Mouse (Mus musculus): ENCODE data around the gene Telo2. TPM values are rescaled to one million over a fixed set of nuclear protein-coding genes. Genes with fewer than 3 reads are reported as not detected.

Telo2 gene
- polyA plus RNA-seq, 1 experiment: 10.1 TPM

DNA sequence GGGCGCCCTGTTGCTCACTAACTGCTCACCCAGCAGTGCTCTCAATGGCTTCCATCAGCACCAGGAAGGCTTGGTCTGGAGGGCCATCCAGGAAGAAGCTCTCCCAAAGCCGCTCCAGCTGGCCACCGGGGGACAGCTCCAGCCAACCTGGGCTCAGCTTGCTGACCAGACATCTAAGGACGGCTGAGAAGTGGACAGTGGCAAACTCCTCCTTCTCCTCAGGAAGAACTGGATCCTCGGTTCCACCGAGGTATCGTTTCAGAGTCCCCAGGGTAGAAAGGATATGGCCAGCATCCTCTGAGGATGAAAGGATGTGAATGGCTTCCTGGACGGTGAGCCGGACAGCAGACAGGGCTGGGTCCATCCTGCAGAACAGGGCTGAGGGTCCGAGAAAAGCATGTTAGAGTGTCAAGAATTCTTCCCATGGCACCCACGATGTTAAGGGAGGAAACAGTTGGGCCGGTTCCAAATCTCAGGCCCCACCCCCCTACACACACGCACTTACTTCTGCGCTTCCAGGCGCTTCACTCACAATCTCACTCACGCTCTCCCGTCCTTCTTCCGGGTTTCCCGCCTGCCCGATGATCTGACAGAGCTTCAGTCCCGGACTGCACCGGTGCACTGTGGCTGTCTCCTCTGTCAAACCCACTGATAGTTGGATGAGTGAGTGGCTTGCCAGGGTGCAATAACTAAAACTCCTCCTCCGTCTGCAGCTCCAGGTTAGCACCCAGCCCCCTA lies 690 bp downstream of the Telo2 start:
- peak overlapping the region; percentile 95 for H3K27ac ChIP-seq (replicated peaks; ENCODE audit: low read depth, low read length)
- peak overlapping the region; percentile 62 for H3K4me3 ChIP-seq (ENCODE audit: insufficient read depth, low read depth, low read length)
- H3K4me1 ChIP-seq (ENCODE audit: control insufficient read depth, insufficient read depth, insufficient read length, low read length): 0 out of 2 replicates have a peak, but pooled peaks cover 5% of the 10 kb centered on the region

DNA sequence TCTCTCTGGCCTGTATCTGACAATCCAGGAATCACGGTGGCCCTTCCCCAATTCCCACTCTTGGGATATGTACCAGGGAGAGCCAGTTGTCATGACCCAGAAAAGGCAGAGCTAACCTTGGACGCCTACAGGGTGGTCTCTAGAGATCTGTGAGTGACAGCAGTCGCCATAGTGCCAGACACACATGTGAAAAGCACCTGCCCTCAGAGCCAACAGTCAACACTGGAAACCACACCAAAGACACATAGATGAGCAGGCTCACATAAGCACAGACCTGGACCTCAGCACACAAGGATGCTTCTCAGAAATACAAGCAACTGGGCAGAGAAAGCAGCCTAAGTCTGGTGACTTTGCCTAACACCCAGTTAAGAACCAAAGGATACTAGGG lies 3.4 kb downstream of the Telo2 start:
- peak overlapping the region; percentile 43 for H3K27ac ChIP-seq (replicated peaks; ENCODE audit: low read depth, low read length)
- H3K4me1 ChIP-seq (ENCODE audit: control insufficient read depth, insufficient read depth, insufficient read length, low read length): 0 out of 2 replicates have a peak, but pooled peaks cover 5% of the 10 kb centered on the region
- no peak overlapping the region for H3K4me3 ChIP-seq (ENCODE audit: insufficient read depth, low read depth, low read length)

DNA sequence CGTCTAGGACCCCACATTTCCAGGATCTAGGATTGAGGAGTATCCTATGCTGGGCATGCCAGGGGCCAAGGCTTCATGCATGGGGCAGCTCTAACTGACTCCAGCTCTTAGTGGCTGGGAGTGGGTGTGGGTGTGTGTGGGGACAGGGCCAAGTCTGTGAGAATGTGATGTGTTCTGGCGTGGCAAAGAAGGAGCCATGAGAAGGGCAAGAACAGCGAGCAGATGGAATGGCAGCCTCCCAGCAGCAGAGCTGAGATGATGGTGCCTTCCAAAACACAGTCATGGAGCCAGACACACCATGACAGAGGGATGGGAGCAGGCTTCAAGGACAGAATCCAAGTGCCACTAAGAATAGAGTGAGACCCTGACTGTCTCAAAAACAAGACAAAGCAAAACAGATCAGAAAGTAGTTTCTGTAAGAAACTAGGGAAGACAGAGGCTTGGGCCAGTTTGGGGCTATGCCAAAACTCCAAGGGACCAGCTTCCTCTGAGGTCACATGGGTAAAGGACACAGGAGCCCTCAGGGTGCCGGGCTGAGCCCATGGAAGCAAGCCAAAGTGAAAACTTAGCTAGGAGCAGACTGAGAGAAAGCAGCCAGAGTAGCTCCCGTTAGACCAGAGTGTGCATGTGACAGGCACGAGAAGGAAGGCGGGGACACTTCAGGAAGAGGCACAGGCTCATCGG lies 3.9 kb downstream of the Telo2 start:
- no peak overlapping the region for H3K4me3 ChIP-seq (ENCODE audit: insufficient read depth, low read depth, low read length)
- 0 out of 2 replicates have a peak, but pooled peaks cover 5% of the 10 kb centered on the region for H3K4me1 ChIP-seq (ENCODE audit: control insufficient read depth, insufficient read depth, insufficient read length, low read length)
- peak overlapping the region; percentile 43 for H3K27ac ChIP-seq (replicated peaks; ENCODE audit: low read depth, low read length)

DNA sequence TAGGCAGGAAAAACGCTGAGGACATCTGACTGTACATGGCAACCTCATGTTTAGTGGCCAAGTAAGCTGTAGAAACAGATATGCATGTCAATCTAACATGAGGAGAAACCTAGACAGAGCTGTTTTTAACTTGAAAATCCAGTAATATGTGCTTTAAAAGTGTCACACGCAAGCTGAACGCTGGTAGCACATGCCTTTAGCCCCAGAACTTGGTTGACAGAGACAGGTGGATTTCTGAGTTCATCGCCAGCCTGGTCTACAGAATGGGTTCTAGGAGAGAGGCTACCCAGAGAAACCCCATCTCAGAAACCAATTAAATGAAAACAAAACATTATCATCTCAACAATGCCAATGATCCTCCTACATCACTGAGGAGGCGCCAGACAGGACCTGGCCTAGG lies 4.5 kb downstream of the Telo2 start:
- Histone ChIP-seq H3K27ac (replicated peaks; ENCODE audit: low read depth, low read length) (no peak overlapping the region), H3K4me3 (ENCODE audit: insufficient read depth, low read depth, low read length) (no peak overlapping the region), H3K4me1 (ENCODE audit: control insufficient read depth, insufficient read depth, insufficient read length, low read length) (0 out of 2 replicates have a peak, but pooled peaks cover 5% of the 10 kb centered on the region)

DNA sequence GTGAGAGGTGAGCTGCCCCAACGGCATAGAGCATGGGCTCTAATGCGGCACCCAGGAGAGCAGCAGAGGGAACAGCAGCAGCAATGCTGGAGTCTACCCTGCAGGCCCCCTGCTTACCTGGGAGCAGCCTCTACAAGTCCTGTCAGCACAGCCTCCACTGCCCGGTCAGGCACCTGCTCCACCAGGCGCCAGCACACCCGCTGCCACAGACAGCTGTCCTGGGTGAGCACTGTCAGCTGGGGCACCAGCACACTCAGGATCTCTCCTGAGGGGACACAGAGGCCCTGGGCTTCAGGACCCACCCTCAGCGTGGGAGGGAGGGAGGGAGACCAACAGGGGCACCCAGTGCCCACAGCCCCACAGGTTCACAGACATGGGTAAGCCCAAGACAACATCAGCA lies 5.2 kb downstream of the Telo2 start:
- no peak overlapping the region for H3K27ac ChIP-seq (replicated peaks; ENCODE audit: low read depth, low read length)

DNA sequence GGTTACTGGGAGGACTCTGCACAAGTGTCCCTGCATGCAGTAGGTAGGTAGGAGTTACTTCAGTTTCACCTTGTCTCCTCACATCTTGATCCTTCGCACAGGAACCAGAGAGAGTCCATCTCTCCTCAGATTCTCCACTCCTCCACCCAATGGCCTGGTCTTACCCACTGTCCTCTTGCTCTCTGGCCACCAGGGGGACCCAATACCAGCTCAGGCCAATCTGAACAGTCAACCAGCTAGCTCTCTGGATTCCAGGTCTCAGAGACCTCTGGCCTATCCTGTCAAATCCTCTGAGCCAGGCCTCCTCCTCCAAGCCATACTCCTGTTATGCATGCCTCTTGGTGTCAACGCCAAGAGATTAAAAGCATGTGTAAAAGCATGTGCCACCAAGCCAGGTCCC lies 6.2 kb downstream of the Telo2 start:
- no peak overlapping the region for H3K27ac ChIP-seq (replicated peaks; ENCODE audit: low read depth, low read length)
- no peak overlapping the region for H3K4me3 ChIP-seq (ENCODE audit: insufficient read depth, low read depth, low read length)
- no peaks in the 10 kb centered on the region for H3K4me1 ChIP-seq (ENCODE audit: control insufficient read depth, insufficient read depth, insufficient read length, low read length)

More for the DNA sequence above, 5.2 kb downstream of the Telo2 start:
- Histone ChIP-seq H3K4me1 (ENCODE audit: control insufficient read depth, insufficient read depth, insufficient read length, low read length) (0 out of 2 replicates have a peak, but pooled peaks cover 5% of the 10 kb centered on the region), H3K4me3 (ENCODE audit: insufficient read depth, low read depth, low read length) (no peak overlapping the region)

DNA sequence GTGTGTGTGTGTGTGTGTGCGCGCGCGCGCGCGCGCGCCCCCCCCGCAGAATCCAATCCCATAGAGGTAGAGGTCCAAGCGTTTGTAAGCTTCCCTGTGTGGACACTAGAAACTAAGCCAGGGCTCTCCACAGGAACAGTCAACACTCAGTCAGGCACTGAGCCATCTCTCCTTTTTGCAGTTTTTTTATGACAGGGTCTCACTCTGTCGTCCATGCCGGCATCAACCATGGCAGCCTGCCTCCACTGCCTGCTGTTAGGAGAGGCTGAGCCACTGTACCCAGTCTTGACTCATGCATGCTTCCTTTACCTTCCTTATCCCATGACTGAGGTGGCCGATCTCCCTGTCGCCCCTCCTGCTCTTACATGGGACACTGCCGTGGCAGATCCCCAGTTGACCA lies 8.0 kb downstream of the Telo2 start:
- H3K27ac ChIP-seq (replicated peaks; ENCODE audit: low read depth, low read length): no peak overlapping the region
- H3K4me3 ChIP-seq (ENCODE audit: insufficient read depth, low read depth, low read length): no peak overlapping the region
- H3K4me1 ChIP-seq (ENCODE audit: control insufficient read depth, insufficient read depth, insufficient read length, low read length): no peaks in the 10 kb centered on the region

DNA sequence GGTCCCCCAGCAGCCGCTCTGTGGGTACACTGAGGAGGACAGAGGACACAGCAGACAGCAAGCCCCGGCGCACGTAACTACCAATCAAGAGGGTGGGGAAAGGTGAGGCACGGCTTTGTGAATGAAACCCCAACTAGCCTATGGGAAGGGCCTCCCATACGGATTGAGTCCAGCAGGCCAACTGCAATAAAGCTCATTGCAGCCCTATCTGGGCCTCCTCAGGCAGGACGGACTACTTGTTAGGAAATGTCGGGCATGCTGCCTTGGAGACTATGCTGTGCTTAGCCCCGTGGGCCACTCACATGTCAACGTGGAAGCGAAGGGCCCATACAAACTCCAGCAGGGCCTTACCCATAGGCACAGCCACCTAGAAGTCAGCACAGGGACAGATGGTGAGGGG lies 14.4 kb downstream of the Telo2 start:
- no peak overlapping the region for H3K27ac ChIP-seq (replicated peaks; ENCODE audit: low read depth, low read length)
- no peak overlapping the region for H3K4me3 ChIP-seq (ENCODE audit: insufficient read depth, low read depth, low read length)
- no peaks in the 10 kb centered on the region for H3K4me1 ChIP-seq (ENCODE audit: control insufficient read depth, insufficient read depth, insufficient read length, low read length)

DNA sequence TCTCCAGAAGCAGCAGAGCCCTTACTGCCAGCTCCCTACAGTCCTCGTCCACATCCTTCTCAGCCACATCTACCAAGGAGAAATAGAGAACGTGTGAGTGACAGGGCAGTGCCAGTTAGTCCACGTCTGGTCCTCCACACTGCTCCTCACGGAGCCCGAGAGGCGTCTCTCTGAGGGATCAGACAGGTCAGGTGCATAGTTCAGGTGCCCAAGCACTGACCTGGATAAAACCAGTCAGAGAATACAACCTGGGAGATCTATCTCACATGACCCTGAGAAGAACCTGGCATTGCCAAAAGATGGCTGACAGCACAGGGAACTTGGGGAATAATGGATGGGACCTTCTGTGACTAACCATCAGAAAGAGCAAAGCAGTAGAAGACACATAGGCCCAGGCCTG lies 15.7 kb downstream of the Telo2 start:
- no peak overlapping the region for H3K27ac ChIP-seq (replicated peaks; ENCODE audit: low read depth, low read length)
- no peaks in the 10 kb centered on the region for H3K4me1 ChIP-seq (ENCODE audit: control insufficient read depth, insufficient read depth, insufficient read length, low read length)
- no peak overlapping the region for H3K4me3 ChIP-seq (ENCODE audit: insufficient read depth, low read depth, low read length)

DNA sequence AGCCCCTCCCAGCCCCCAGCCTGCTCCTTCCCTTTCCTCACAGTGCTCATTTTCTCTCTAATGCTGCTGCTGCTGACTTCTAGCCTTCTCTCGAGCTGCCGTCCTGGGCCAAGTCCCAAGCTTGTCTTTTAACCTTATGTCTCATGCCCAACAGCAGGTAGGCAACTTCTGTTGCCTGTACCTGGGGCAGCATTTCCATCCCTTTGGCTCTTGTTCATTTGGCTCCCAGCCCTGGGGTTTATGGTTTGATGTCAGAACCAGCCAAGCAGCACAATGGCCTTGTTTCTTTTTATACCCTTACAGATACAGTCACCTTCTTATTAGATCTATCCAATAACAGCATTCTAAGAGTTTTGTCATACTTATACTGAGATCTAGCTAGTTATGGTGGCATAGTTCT lies 19.5 kb downstream of the Telo2 start:
- Histone ChIP-seq H3K27ac (replicated peaks; ENCODE audit: low read depth, low read length) (no peak overlapping the region), H3K4me1 (ENCODE audit: control insufficient read depth, insufficient read depth, insufficient read length, low read length) (no peaks in the 10 kb centered on the region), H3K4me3 (ENCODE audit: insufficient read depth, low read depth, low read length) (no peak overlapping the region)

DNA sequence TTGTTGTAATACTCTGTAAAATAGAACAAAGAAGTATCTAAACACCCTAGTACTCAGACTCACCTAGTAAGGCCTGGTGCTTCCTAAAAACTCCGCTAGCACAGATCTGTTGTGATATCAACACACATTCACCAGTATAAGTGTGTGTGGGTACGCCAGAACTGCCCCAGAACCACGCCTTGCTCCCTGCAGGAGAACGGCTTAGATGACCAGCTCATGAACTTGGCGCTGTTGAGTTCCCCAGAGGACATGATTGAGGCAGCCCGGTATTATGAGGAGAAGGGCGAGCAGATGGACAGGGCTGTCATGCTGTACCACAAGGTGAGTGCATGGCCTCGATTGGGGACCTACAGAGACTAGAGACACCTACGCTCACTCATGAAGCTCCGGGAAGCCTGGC lies 25.3 kb downstream of the Telo2 start:
- H3K4me1 ChIP-seq (ENCODE audit: control insufficient read depth, insufficient read depth, insufficient read length, low read length): no peaks in the 10 kb centered on the region
- no peak overlapping the region for H3K27ac ChIP-seq (replicated peaks; ENCODE audit: low read depth, low read length)
- no peak overlapping the region for H3K4me3 ChIP-seq (ENCODE audit: insufficient read depth, low read depth, low read length)

DNA sequence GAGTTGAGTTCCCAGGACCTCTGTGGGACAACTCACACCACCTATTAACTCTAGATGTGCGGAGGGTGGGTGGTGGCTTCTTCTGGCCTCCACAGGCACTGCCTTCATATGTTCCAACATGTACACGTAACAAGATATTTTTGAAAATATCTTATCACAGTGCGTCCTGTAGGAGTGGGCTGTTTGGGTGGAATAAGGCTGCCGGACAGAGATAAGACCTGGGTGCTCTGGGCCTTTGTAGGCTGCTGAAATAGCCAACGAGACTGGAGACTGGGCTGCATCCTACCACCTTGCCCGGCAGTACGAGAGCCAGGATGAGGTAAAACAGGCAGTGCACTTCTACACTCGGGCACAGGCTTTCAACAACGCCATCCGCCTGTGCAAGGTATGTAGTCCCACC lies 26.6 kb downstream of the Telo2 start:
- Histone ChIP-seq H3K4me3 (ENCODE audit: insufficient read depth, low read depth, low read length) (no peak overlapping the region), H3K27ac (replicated peaks; ENCODE audit: low read depth, low read length) (no peak overlapping the region)

DNA sequence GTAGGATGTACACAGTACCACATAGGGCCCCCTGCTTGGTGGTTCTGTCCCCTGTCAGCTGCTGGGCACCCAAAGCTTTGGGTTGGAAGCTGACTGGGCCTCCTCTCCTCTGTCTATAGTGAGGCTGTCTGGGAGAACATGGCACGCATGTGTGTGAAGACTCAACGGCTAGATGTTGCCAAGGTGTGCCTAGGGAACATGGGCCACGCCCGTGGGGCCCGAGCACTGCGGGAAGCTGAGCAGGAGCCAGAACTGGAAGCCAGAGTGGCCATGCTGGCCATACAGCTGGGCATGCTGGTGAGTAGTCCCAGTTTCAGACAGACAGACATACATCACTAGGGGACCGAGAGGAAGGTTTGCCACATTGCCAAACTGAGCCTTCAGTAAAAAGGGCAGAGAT lies 29.0 kb downstream of the Telo2 start:
- no peak overlapping the region for H3K27ac ChIP-seq (replicated peaks; ENCODE audit: low read depth, low read length)
- no peak overlapping the region for H3K4me3 ChIP-seq (ENCODE audit: insufficient read depth, low read depth, low read length)
- no peaks in the 10 kb centered on the region for H3K4me1 ChIP-seq (ENCODE audit: control insufficient read depth, insufficient read depth, insufficient read length, low read length)

More for the DNA sequence above, 26.6 kb downstream of the Telo2 start:
- H3K4me1 ChIP-seq (ENCODE audit: control insufficient read depth, insufficient read depth, insufficient read length, low read length): no peaks in the 10 kb centered on the region

DNA sequence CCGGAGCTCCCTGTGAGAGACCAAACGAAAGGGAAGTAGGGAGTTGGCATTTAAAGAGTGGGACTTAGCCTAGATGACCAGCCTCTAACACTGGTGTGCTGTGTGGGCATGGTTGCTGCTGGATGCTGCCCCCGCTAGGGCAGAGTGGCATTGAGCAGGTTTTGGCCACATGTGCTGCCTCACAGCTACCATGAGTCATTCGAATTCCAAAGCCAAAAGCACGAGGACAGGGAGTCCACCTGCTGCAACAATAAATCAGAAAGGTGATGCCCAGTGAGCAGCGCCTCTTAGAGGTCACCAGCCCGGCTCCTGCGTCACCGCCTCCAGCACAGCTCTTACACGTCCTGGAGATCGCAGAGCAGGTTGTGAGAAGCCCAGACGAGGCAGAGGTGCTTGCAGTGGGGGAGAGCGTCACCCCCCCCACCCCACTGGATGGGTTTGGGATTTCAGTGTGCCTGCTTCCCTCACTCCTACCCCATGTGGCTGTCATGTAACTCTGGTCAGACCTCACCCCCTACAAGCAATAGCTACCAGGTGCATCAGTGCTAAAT lies 30.9 kb downstream of the Telo2 start:
- H3K4me1 ChIP-seq (ENCODE audit: control insufficient read depth, insufficient read depth, insufficient read length, low read length): 0 out of 2 replicates have a peak, but pooled peaks cover 2% of the 10 kb centered on the region
- no peak overlapping the region for H3K4me3 ChIP-seq (ENCODE audit: insufficient read depth, low read depth, low read length)
- no peak overlapping the region for H3K27ac ChIP-seq (replicated peaks; ENCODE audit: low read depth, low read length)

DNA sequence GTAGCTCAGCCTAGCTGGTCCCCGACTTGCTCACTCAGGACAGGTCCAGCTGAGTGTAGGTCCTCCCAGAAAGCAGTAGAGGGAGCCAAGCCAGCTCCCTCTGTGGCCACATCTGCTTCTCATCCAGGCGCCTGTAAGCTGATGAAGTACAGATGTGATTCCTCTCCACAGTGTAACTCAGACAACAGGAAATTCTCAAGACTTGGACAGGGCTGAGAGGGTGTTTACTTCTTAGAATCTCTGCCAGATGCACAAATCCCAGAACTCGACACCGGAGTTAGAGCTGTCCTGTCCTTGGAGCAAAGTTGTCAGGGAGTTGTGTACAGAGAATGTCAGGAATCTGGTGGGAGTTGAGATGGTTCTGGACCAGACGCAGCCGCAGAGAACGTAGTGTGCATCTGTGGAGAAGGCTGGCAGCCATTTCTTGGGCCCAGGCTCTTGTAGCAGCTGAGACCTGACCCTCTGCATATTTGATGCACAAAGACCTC lies 32.3 kb downstream of the Telo2 start, which contains the start of gene Tmem204:
Gene Tmem204 (minus strand): TSS at position 148 of the 488 bp plus-strand sequence.
- no peak within 1 kb of the TSS for H3K4me3 ChIP-seq (ENCODE audit: insufficient read depth, low read depth, low read length)
- peak within 1 kb of the TSS; percentile 83 for H3K27ac ChIP-seq (replicated peaks; ENCODE audit: low read depth, low read length)
- H3K4me1 ChIP-seq (ENCODE audit: control insufficient read depth, insufficient read depth, insufficient read length, low read length): 0 out of 2 replicates have a peak, but pooled peaks cover 2% of the 10 kb centered on the region
